Mouse (Mus musculus) heart, adult 9 months (tissue): ENCODE measurements around the gene Usp37.
"Not testable (repeated sequence)": the region's sequence is repeated elsewhere in the genome, so short reads cannot be mapped to it uniquely, and the experiment has no call there.

Experiments
- DNase-seq, 2 experiments: peaks; one replicate each; pipeline ENCODE4 v3.0.0; 2022; ENCODE audit warnings: low spot score in 2 of 2

Usp37 gene

GRCm38 (mm10) chr1:74544184-74544583, at the start of gene Usp37:
Gene Usp37, minus strand, starts transcription at chr1:74544284.
- DNase-seq = no peak

DNA sequence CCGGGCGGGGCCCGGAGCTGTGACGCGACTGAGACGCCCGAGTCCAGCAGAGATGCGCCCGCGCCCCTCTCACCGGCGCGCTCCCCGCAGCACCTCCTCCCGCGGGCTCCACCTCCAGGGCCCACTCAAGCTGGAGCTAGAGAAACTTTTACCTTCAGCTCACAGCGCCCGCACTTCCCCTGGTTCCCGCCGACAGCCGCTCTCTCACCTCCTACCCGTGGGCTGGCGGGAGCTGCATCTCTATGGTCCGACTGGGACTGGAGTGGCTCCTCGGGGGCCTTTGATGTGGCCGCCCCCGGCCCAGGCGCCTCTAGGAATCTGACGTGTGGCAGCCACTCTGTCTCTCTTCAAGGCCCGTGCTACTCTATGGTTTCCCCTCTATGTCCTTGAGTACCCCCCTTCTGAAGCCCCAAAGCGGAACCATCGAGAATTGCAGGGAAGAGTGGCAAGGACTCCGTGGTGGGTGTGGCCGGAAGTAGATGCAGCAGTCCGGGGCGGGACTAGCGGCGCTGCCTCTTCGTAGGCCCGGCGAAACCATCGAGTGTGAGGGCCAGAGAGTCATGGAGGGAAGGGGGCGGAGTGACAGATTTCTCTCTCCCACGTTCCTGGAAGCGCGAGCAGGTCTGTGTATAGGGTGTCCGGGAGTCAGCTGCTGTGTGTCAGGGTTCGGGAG, 43.8 kb upstream of the Usp37 start, which contains the start of the genes Zfp142 and Bcs1l:
Gene Zfp142 (minus strand): TSS at position 474 of the 673 bp plus-strand sequence.
Gene Bcs1l (plus strand): TSS at position 517 of the 673 bp plus-strand sequence.
- peak; percentile 99 for DNase-seq

- no peak for DNase-seq
Observed at GRCm38 (mm10) chr1:74587233-74587772, 43.2 kb upstream of the Usp37 start.

DNA sequence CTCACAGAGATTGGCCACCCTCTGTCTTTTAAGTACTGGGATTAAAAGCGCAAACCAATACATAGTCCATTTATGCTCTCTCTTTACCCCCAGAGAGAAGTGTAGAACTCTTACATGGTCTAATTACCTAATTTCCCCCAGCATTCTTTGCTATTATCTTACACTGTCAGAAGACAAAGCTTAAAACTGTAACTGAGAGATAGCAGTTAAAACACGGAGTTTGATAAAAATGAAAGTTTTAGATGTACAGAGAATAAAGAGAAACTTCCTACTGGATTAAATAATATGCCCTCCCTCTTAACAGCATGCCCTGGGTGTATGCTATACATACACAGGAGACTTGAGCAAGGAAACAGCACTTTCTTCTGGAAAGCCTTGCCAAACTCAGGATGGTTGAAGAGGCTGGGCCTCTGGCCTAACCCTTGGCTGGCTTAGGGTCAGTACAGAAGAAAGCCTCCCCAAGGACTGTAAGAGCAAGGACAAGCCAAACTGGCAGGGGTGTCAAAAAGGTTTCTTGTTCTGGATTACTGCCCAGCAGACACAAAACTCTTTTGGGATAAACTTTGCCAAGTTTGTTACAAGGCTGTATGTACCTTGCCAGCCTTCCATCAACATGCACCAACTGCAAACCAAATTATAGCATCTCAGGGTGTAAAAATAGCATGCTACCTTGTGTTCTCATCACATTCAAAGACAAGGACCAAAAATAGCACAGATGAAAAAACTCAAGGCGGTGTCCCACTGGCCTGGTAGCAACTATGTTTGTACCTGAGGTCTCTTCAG, 40.7 kb upstream of the Usp37 start:
- peak; percentile 52 to 54 for DNase-seq

DNA sequence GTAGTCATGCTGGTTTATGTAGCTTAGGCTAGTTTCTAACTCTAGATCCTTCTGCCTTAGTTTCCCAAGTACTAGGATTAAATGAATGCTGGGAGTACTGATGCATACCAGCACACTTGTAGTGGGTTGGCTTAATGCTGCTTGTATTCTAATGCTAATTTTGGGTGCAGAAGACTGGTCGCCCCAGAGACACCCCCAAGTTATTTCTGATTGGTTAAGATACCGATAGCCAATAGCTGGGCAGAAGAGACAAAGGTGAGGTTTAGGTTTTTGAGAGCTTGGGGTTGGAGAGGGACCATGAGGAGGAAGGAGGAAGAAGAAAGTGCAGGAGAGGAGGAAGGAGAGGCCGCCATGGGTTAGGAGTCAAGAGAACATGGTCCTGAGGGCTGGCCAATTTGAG, 38.5 kb upstream of the Usp37 start:
- DNase-seq = no peak

- no peak for DNase-seq
Observed at GRCm38 (mm10) chr1:74569739-74570719, 25.9 kb upstream of the Usp37 start.

GRCm38 (mm10) chr1:74565834-74566233, 21.8 kb upstream of the Usp37 start:
- DNase-seq = no peak

DNA sequence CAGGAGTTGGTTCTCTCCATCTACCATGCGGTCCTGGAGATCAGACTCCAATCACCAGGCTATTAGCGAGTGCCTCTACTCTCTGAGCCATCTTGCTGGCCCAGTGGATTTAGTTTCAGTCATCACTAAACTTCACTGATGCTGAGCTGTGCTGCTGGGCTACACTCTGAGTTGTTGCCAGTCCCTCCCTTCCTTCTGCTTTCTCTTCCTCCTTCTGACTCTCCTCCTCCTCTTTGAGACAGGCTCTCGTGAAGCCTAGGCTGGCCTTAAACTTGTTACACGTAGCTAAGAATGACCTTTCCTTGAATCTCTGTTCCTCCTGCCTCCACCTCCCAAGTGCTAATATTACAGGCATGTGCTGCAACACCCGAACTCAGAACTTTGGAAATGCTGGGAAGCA, 15.0 kb upstream of the Usp37 start:
- DNase-seq = no peak

GRCm38 (mm10) chr1:74542451-74542961, 1.6 kb downstream of the Usp37 start, which contains the start of gene Plcd4:
Gene Plcd4, plus strand, starts transcription at chr1:74542888.
- no peak for DNase-seq

GRCm38 (mm10) chr1:74538650-74539049, 5.4 kb downstream of the Usp37 start:
- peak in 1 of 2 experiments; percentile 5 for DNase-seq

DNA sequence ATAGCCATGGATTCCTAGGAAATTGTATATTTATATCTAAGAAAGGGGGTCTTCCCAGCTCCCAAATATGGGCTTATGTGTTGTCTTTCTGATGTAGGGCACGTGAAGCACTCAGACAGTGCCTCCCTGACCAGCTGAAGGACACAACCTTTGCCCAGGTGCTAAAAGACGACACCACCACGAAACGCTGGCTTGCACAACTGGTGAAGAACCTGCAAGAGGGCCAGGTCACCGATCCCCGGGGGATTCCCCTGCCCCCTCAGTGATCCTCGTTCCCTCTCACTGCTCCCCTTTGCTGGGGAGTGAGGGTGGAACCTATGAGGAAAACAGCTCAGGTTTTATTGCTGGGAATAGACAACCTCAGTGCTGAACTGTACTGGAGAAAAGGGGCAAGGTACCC, 15.5 kb downstream of the Usp37 start:
- no peak for DNase-seq

GRCm38 (mm10) chr1:74524746-74525145, 19.3 kb downstream of the Usp37 start:
- no peak for DNase-seq

- DNase-seq = no peak
Observed at GRCm38 (mm10) chr1:74519875-74520274, 24.2 kb downstream of the Usp37 start.

DNA sequence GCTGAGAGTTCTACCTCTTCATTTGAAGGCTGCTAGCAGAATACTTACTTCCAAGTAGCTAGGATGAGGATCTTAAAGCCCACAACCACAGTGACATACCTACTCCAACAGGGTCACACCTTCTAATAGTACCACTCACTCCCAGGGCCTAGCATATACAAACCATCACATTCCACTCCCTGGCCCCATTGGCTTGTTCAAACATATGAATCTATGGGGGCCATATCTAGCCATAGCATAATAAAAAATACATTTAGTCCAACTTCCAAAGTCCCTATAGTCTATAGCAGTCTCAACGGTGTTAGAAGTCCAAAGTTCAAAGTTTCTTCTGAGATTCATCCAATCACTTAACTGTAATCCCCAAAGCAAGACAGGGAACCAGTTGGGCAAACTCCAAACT, 31.1 kb downstream of the Usp37 start:
- DNase-seq = not testable (repeated sequence)

GRCm38 (mm10) chr1:74511306-74511705, 32.8 kb downstream of the Usp37 start:
- no peak for DNase-seq

- no peak for DNase-seq
Observed at GRCm38 (mm10) chr1:74507780-74508179, 36.3 kb downstream of the Usp37 start.

- no peak for DNase-seq
Observed at GRCm38 (mm10) chr1:74506471-74506881, 37.6 kb downstream of the Usp37 start.

DNA sequence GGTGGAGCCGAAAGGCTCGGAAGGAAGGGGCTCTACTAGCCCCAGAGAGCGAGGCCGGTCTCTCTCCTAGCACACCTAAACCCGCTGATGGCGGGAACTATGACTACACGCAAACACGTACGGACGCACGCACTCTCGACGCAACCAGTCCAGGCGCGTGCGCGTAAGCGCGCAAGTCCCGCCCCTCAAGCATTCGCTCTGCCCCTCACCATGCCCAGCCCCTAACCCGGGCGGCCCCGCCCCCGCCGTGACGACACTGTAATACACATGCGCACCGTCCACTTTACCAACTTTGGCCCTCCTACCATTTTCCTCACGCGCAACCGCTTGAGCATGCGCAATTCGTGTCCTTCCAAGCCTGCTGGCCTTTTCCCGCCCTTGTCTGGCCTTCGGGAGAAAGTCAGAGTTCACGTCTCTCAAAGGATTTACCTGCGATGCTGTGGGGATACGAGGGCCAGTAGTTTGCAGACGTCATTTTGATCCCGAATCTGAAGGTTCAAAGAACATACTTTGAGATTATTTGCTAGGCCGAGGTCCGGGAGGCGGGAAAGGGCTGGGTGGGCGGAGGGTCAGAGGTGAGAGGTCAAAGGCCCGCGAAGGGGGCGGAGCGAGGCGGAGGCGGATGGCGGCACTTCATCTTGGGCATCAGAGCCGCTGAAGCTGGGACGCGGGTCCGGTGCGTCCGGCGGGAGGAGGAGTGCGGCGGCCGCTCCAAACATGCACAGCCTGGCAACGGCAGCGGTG, 38.2 kb downstream of the Usp37 start, which contains the start of gene Cnot9:
Gene Cnot9 (plus strand): TSS at position 338 of the 744 bp plus-strand sequence.
- DNase-seq = peak; percentile 99 to 100

DNA sequence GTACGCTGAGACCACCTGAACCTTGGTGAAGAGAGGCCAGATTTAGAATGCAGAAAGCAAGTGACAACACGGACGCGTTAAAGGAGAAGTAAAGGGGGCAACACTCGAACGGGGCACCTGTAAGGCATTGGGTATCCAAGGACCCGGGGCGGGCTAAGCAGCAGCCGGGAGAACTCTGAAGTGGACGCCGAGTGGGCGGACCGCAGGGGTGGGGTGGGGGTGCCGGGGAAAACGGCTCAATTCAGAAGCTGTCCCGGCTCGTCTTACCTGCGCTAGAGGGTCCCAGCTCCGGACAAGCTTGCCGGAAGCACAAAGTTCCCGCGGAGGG, 38.7 kb downstream of the Usp37 start:
- no peak for DNase-seq

GRCm38 (mm10) chr1:74501106-74501505, 43.0 kb downstream of the Usp37 start:
- DNase-seq = no peak

DNA sequence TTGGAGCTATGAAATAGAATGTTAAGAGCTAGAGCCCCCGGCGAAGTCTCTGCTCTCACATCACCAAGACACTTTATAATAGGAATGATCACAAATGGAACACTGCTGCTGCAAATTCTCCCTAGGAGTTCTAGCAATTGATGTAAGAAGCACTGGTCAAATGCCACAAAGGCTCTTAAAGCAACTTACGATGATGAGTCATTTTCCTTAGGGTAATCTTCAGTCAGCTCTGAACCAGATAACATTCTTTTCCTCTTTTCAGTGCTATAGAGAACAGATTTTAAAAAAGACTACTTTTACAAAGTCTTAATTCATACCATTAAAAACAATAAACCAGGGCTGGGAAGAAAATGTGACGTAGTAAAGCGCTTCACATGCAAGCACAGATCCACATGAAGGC, 58.3 kb downstream of the Usp37 start:
- no peak for DNase-seq
